Mouse (Mus musculus): Measurements from ENCODE around the gene Cog1.

GRCm38 (mm10) chr11:113709272-113709671 lies 60.3 kb downstream of the Cog1 start:
- TF ChIP-seq CTCF (IDR thresholded peaks at IDR 0.05) (no peak), POLR2A (IDR thresholded peaks at IDR 0.05; ENCODE audit: insufficient read depth, low read depth, low read length) (no peak), EP300 (IDR thresholded peaks at IDR 0.05; ENCODE audit: insufficient read depth, low read depth, low read length) (no peak)
